Mouse (Mus musculus): ENCODE results near the gene Tmem170b.

DNA sequence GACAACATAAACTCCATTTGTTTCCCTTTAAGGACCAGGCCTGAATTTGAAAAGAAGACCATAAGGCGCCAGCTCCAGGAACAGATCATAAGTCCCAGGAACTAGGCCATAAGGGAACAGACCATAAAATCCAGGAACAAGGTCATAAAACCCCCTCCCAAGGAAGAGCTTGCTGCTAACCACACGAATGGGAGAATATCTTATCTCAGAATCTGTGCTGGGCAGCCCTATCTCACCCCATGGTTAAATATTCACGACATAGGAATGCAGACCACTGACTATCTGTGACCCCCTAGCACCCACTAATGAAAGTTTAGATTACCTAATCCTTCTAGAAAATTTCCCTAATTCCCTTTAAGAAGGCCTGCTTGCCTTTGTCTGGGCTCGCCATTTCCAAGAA lies 20.8 kb upstream of the Tmem170b start:
- TF ChIP-seq CTCF (IDR thresholded peaks at IDR 0.05; ENCODE audit: borderline replicate concordance, extremely low read depth, insufficient read depth, insufficient read length) (no peak), POLR2A (IDR thresholded peaks at IDR 0.05; ENCODE audit: borderline replicate concordance, extremely low read depth, insufficient read depth, insufficient read length, poor library complexity, severe bottlenecking) (no peak)
